Mouse (Mus musculus) embryonic facial prominence, embryonic 14.5 days (tissue): ENCODE measurements around the gene Uhrf1bp1l. TPM values are rescaled to one million over a fixed set of nuclear protein-coding genes. Genes with fewer than 3 reads are reported as not detected.

ENCODE experiments used
- ATAC-seq: fragments of 200-750 bp; cut with Nextera tagmentation; 2 replicates; pipeline ENCODE4 v1.8.0; 2017; ENCODE audit warnings: low read depth, moderate number of reproducible peaks, moderate TSS enrichment
- DNase-seq: peaks from one replicate; pipeline ENCODE4 v3.0.0-alpha.2; 2015; ENCODE audit warnings: low spot score
- H3K27ac ChIP-seq: fragments of 300-500 bp; sonication (generic); replicated peaks from 2 replicates; pipeline ENCODE4 v1.5.1; 2014; ENCODE audit warnings: low read depth, mild to moderate bottlenecking, low read length, moderate library complexity
- H3K27me3 ChIP-seq: fragments of 300-500 bp; sonication (generic); replicated peaks from 2 replicates; pipeline ENCODE4 v1.6.1; 2014; ENCODE audit warnings: low read length; ENCODE audit not compliant: control insufficient read depth, insufficient read depth
- H3K36me3 ChIP-seq: fragments of 300-500 bp; sonication (generic); 2 replicates; pipeline ENCODE4 v1.6.1; 2014; ENCODE audit warnings: low read length, mixed read lengths; ENCODE audit not compliant: control insufficient read depth, insufficient read depth
- H3K4me1 ChIP-seq: fragments of 300-500 bp; sonication (generic); 2 replicates; pipeline ENCODE4 v1.6.1; 2014; ENCODE audit warnings: antibody characterized with exemption, low read length; ENCODE audit not compliant: control insufficient read depth, insufficient read depth
- H3K4me2 ChIP-seq: fragments of 300-500 bp; sonication (generic); 2 replicates; pipeline ENCODE4 v1.6.1; 2014; ENCODE audit warnings: low read depth, mild to moderate bottlenecking, low read length, moderate library complexity, mixed read lengths
- H3K4me3 ChIP-seq: fragments of 300-500 bp; sonication (generic); 2 replicates; pipeline ENCODE4 v1.5.1; 2014; ENCODE audit warnings: low read depth, mild to moderate bottlenecking, low read length
- H3K9ac ChIP-seq: fragments of 300-500 bp; sonication (generic); 2 replicates; pipeline ENCODE4 v1.6.1; 2014; ENCODE audit warnings: low read depth, mild to moderate bottlenecking, low read length, moderate library complexity, mixed read lengths
- H3K9me3 ChIP-seq: fragments of 300-500 bp; sonication (generic); 2 replicates; pipeline ENCODE4 v1.6.1; 2016; ENCODE audit warnings: low read length; ENCODE audit not compliant: control insufficient read depth
- WGBS: fragments of 180-500 bp; shearing (Covaris S2); extraction: QIAGEN DNeasy Blood & Tissue Kit; methylation state at CpG from one replicate; pipeline ENCODE4 v1.1.7; 2014; 5-methylcytosine and 5-hydroxymethylcytosine counted together
- polyA plus RNA-seq: library from polyadenylated mRNA; unstranded; fragments of >200 nt; fragmentation: Nextera tagmentation; extraction: Ambion mirVana; gene quantifications from 2 replicates; pipeline ENCODE4 v1.2.1, GENCODE M21; 2014

Gene Uhrf1bp1l
- polyA plus RNA-seq, 1 experiment from 2014 or later, result 19.6 TPM

DNA sequence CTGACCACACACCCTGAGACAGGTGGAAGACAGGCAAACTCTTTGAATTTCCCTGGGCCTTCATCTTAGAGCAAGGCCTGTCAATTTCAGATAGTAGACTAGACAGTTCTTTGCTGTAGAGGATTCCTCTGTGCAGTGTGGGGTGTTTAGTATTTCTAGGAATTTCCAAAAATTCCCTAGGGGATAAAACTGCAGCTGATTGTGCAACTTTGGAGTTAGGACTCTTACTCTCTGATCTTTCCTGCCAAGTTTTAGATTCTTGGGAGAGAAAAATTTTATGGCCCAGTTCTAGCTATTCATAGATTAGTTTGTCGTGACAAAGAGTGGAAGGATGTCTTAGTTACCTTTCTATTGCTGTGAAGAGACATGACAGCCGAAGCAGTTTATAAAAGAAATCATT is 3.8 kb downstream of the Uhrf1bp1l start:
- Histone ChIP-seq H3K4me1 (peaks cover 4% of the 10 kb centered on the region; the same call in 1 of the 2 replicates), H3K4me3 (no peak overlapping the region), H3K9ac (no peak overlapping the region), H3K4me2 (no peak overlapping the region), H3K27me3 (no peaks in the 10 kb centered on the region), H3K36me3 (no peaks in the 10 kb centered on the region), H3K27ac (no peak overlapping the region), H3K9me3 (no peaks in the 10 kb centered on the region)
- DNase-seq (no peak), ATAC-seq (no peak)
- WGBS, result 88% methylated on average over 2 of the region's 2 CpGs

DNA sequence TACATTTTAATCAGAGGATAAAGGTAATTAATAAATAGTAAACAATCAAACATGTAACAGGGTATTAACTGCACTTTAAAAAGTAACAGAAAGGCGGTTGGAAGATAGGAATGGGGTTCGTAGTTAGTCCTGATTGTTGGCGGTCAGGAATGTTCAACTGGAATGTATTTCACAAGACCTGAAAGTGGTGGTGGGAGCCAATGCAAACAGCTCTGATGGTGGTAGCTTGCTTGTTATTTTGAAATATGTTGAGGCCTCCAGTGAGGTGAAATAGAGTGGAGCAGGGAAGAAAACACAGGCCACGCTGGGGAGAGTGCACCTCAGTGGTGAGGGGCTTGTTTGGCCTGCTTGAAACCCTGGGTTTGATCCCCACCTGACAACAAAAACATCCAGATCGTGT is 6.3 kb downstream of the Uhrf1bp1l start:
- H3K27ac ChIP-seq, result no peak overlapping the region
- 77% methylated on average over 5 of the region's 5 CpGs for WGBS
- no peak for DNase-seq

DNA sequence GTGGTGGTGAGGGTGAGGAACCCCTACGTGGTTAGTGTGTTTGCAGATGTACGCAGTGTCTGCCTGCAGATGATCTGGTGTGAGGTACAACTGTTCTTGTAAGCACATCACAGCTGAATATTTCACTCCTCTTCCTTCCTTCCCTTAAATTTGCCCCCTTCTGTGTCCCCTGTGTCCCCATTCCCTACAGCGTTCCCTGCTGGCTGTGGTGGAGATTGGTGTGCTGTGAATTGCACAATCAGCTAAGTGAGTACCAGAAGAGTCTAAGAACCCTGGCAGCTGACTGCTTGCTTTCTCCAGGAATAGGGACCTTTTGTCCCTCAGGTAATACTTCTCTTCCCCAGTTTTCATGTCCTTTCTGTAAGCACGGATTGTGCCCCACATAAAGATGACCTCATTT is 10.4 kb downstream of the Uhrf1bp1l start:
- H3K27me3 ChIP-seq, result no peaks in the 10 kb centered on the region
- H3K36me3 ChIP-seq, result no peaks in the 10 kb centered on the region
- H3K9me3 ChIP-seq, result no peaks in the 10 kb centered on the region
- no peak overlapping the region for H3K27ac ChIP-seq
- no peak overlapping the region for H3K9ac ChIP-seq
- no peaks in the 10 kb centered on the region for H3K4me1 ChIP-seq
- no peak overlapping the region for H3K4me3 ChIP-seq
- no peak overlapping the region for H3K4me2 ChIP-seq
- no peak for ATAC-seq
- no peak for DNase-seq
- 93% methylated on average over 4 of the region's 4 CpGs for WGBS

More for the DNA sequence above, 6.3 kb downstream of the Uhrf1bp1l start:
- H3K9ac ChIP-seq, result no peak overlapping the region
- no peaks in the 10 kb centered on the region for H3K27me3 ChIP-seq
- no peaks in the 10 kb centered on the region for H3K9me3 ChIP-seq
- no peak overlapping the region for H3K4me3 ChIP-seq
- H3K4me1 ChIP-seq, result peaks cover 4% of the 10 kb centered on the region; the same call in 1 of the 2 replicates
- H3K36me3 ChIP-seq, result no peaks in the 10 kb centered on the region
- ATAC-seq, result no peak
- H3K4me2 ChIP-seq, result no peak overlapping the region

DNA sequence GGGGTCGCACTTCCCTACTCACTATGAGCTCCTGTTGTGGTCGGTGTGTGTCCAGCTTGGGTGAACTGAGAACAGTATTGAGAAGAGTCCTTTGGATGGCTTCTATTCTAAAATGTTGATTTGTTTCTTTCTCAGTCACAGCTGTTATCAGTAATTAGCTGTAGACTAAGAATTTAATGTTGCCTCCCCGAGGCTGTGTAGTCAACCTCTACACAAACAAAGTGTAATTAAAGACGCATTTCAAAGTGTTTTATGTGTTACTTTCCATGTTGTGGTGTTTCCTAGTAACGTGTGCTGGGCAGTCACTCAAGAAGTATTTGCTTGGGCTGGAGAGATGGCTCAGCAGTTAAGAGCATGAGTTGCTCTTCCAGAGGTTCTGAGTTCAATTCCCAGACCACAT is 16.0 kb downstream of the Uhrf1bp1l start:
- ATAC-seq (no peak), DNase-seq (no peak)
- WGBS, result 75% methylated on average over 5 of the region's 5 CpGs
- Histone ChIP-seq H3K27ac (no peak overlapping the region), H3K27me3 (no peaks in the 10 kb centered on the region), H3K9me3 (no peaks in the 10 kb centered on the region), H3K36me3 (no peaks in the 10 kb centered on the region), H3K4me3 (no peak overlapping the region), H3K4me2 (no peak overlapping the region), H3K9ac (no peak overlapping the region), H3K4me1 (no peaks in the 10 kb centered on the region)

DNA sequence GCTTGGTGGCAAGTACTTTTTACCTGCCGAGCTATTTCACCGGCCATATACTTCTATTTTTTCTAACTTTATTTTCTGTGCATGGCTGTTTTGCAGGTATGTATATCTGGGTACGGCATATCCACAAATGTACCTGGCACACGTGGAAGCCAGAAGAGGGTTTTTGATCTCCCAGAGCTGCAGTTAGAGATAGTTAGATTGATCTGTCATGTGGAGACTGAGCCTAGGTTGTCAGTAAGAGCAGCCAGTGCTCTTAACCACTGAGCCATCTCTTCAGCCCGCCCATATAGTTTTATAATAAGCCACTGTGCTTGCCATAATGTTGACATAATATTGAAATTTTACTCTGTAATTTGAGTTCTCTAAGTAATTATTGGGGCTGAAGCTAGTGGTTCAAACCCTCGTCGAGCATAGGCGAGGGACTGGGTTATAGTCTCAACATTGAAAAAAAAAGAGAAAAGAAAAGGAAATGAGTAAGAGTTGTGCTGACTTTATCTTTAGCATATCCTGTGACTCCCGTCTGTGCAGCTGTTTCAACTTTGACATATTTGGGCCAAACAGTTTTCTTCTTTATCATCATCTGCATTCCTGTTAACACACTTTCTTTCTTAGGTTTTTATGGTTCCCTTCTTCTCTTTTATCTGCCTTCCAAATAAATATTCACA is 19.8 kb downstream of the Uhrf1bp1l start:
- 65% methylated on average over 9 of the region's 9 CpGs for WGBS
- Histone ChIP-seq H3K4me3 (no peak overlapping the region), H3K27me3 (no peaks in the 10 kb centered on the region), H3K9me3 (no peaks in the 10 kb centered on the region), H3K27ac (no peak overlapping the region), H3K4me1 (no peaks in the 10 kb centered on the region), H3K36me3 (no peaks in the 10 kb centered on the region), H3K4me2 (no peak overlapping the region), H3K9ac (no peak overlapping the region)
- DNase-seq, result no peak
- ATAC-seq, result no peak

DNA sequence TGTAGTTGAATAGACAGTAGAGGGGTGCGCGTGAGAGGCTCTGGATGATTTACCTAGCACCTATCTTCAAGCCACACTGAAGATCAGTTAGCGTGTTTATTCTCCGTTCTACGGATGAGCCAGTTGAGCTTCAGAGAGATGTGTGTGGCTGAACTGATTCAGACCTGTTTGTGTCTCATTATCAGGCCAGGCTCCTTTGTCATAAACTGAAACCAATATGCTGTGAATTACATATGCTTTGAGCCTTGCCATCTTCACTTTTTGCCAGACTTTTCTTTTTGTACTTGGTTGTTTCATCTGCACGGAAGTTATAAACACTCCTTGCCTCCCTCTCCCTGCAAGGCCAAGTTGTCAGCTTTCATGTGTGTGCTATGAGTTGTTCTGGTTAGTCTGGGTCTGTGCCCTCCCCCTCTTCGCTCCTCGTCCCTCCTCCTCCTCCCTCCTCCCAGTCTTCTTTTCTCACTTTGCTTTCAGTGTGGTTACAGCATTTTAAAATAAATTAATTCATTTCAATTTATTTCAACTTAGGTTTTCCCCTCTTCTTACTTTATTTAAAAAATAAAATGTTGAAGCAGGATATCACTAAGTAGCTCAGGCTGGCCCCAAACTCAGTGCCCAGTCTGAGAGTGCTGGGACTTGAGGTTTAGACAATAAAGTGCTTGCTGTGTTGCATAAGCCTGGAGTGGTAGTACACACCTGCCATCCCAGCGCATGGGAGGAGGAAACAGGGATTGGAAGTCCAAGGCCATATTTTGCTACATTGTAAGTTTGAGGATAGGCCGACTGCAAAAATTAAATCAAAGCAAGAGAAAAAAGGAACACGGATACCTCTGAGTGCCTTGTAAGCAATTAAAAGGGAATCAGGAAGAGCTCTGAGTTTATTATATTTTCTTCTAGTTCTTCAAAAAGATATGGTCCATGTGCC is 21.3 kb downstream of the Uhrf1bp1l start:
- Histone ChIP-seq H3K4me3 (no peak overlapping the region), H3K36me3 (no peaks in the 10 kb centered on the region), H3K27me3 (no peaks in the 10 kb centered on the region), H3K9me3 (no peaks in the 10 kb centered on the region), H3K4me1 (no peaks in the 10 kb centered on the region), H3K9ac (no peak overlapping the region), H3K4me2 (no peak overlapping the region), H3K27ac (no peak overlapping the region)
- DNase-seq, result no peak
- ATAC-seq, result no peak
- 90% methylated on average over 11 of the region's 11 CpGs for WGBS

DNA sequence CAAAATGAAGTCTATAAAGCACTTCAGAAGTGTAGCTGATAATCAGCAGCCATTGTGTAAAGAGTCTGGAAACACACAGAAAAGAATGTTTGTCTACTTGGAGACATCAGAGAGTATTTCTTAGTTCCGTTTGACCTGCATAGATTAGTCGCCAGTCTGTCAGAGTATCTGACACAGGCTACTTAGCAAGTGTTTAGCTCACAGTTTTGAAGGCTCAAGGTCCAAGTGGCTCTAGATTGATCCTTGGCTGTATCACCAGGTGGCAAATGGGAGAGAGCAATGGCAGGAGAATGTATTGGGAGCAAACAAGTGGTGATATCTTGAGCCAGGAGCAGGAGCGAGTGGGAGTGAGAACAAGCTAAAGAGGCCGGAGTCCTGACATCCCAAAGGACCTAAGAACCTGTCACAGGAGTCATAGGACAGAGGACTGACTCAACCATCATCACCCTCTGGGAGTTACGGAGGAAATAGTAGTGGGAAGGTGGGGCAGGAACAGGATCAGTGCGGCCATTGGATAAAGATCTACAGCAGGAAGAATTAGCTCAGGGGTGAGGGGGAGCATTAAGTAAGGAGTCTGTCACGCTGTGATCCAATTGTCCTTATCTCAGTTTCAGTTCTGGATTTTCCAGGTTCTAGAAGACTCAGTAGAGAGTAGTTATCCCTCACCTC is 23.7 kb downstream of the Uhrf1bp1l start:
- Histone ChIP-seq H3K36me3 (no peaks in the 10 kb centered on the region), H3K9me3 (no peaks in the 10 kb centered on the region), H3K4me2 (no peak overlapping the region), H3K4me3 (no peak overlapping the region), H3K27me3 (no peaks in the 10 kb centered on the region), H3K4me1 (no peaks in the 10 kb centered on the region), H3K9ac (no peak overlapping the region), H3K27ac (no peak overlapping the region)
- 85% methylated on average over 7 of the region's 7 CpGs for WGBS
- ATAC-seq (no peak), DNase-seq (no peak)

DNA sequence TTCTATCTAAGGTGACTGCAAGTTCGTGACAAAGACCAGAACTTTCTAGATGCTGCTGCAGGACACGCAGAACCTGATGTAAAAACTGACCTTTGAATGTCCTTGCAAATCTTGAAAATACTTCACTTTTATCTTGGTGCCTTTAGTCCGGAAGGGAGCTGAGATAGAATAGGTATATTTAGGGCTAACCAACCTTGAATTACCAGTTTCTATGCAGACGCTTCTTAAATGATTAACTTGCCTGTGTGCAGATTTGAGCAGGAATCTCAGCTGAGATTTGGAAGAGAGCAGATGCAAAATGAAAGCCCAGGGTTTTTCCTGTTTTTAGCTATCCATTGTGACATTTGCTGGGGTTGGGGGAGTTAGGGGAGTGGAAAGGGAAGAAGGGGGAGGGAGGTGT is 24.3 kb downstream of the Uhrf1bp1l start:
- ATAC-seq (no peak), DNase-seq (no peak)
- Histone ChIP-seq H3K36me3 (no peaks in the 10 kb centered on the region), H3K27me3 (no peaks in the 10 kb centered on the region), H3K9me3 (no peaks in the 10 kb centered on the region), H3K4me2 (no peak overlapping the region), H3K27ac (no peak overlapping the region), H3K9ac (no peak overlapping the region), H3K4me1 (no peaks in the 10 kb centered on the region), H3K4me3 (no peak overlapping the region)
- WGBS, result 77% methylated on average over 4 of the region's 4 CpGs
